Mouse (Mus musculus) forebrain, embryonic 12.5 days (tissue): ENCODE measurements around the gene Trim72. TPM values are rescaled to one million over a fixed set of nuclear protein-coding genes. Genes with fewer than 3 reads are reported as not detected.
"Not testable (repeated sequence)": the region's sequence is repeated elsewhere in the genome, so short reads cannot be mapped to it uniquely, and the experiment has no call there.

Source experiments
- ATAC-seq: fragments of 200-750 bp; cut with Nextera tagmentation; 2 replicates; pipeline ENCODE4 v1.8.0; 2017; ENCODE audit warnings: moderate TSS enrichment; ENCODE audit not compliant: low FRiP score
- H3K27ac ChIP-seq: fragments of 300-500 bp; sonication (generic); 2 replicates; pipeline ENCODE4 v1.5.1; 2016; ENCODE audit warnings: mild to moderate bottlenecking
- H3K27me3 ChIP-seq: fragments of 300-500 bp; sonication (generic); 2 replicates; pipeline ENCODE4 v1.6.1; 2016; ENCODE audit warnings: mild to moderate bottlenecking
- H3K36me3 ChIP-seq: fragments of 300-500 bp; sonication (generic); replicated peaks from 2 replicates; pipeline ENCODE4 v1.6.1; 2016; ENCODE audit warnings: mild to moderate bottlenecking
- H3K4me1 ChIP-seq: fragments of 300-500 bp; sonication (generic); 2 replicates; pipeline ENCODE4 v1.6.1; 2016
- H3K4me2 ChIP-seq: fragments of 300-500 bp; sonication (generic); 2 replicates; pipeline ENCODE4 v1.6.1; 2016; ENCODE audit warnings: mild to moderate bottlenecking, moderate library complexity
- H3K4me3 ChIP-seq: fragments of 300-500 bp; sonication (generic); replicated peaks from 2 replicates; pipeline ENCODE4 v1.5.1; 2016; ENCODE audit warnings: mild to moderate bottlenecking
- H3K9ac ChIP-seq: fragments of 300-500 bp; sonication (generic); 2 replicates; pipeline ENCODE4 v1.6.1; 2016; ENCODE audit warnings: mild to moderate bottlenecking
- H3K9me3 ChIP-seq: fragments of 300-500 bp; sonication (generic); 2 replicates; pipeline ENCODE4 v1.6.1; 2016
- WGBS: fragments of 180-500 bp; shearing (Covaris S2); methylation state at CpG from one replicate; pipeline ENCODE4 v1.1.7; 2016; 5-methylcytosine and 5-hydroxymethylcytosine counted together
- polyA plus RNA-seq: library from polyadenylated mRNA; unstranded; fragments of >200 nt; fragmentation: Nextera tagmentation; extraction: Ambion mirVana; gene quantifications from 2 replicates; pipeline ENCODE4 v1.2.1, GENCODE M21; 2016

Trim72 gene
- polyA plus RNA-seq, 1 experiment from 2014 or later = not detected

DNA sequence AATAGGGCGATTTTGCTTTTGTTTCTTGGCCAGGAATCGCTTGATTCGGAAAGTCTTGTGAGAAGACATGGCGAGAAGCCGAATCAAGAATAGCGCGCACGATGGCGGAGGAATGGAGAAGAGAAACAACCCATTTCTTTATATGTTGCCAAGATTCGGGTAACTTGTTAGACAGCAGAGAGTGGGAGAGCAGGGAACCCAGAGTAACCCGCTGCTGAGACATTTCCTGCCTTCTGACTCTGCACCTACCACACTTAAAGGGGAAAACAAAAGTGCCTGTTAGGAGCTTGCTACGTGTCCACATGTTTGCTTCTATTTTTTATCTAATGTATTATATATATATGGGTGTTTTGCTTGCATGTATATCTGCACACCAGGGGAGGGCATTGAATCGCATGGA, 9.4 kb downstream of the Trim72 start:
- H3K27ac ChIP-seq = no peak overlapping the region
- ATAC-seq = no peak
- no peaks in the 10 kb centered on the region for H3K36me3 ChIP-seq
- H3K4me2 ChIP-seq = no peak overlapping the region
- H3K9me3 ChIP-seq = no peaks in the 10 kb centered on the region
- no peak overlapping the region for H3K4me3 ChIP-seq
- H3K9ac ChIP-seq = no peak overlapping the region
- WGBS = 90% methylated on average over 13 of the region's 13 CpGs
- H3K4me1 ChIP-seq = no peaks in the 10 kb centered on the region
- peaks cover 11% of the 10 kb centered on the region; the same call in 1 of the 2 replicates for H3K27me3 ChIP-seq

GRCm38 (mm10) chr7:128016134-128016533, 12.4 kb downstream of the Trim72 start:
- ATAC-seq, H3K4me1 ChIP-seq, H3K27me3 ChIP-seq, H3K9me3 ChIP-seq, H3K9ac ChIP-seq, H3K36me3 ChIP-seq, H3K4me3 ChIP-seq, H3K27ac ChIP-seq, H3K4me2 ChIP-seq: not testable (repeated sequence)
- WGBS = 85% methylated on average over 5 of the region's 5 CpGs

GRCm38 (mm10) chr7:128016650-128017049, 12.9 kb downstream of the Trim72 start:
- WGBS = 93% methylated on average over 6 of the region's 6 CpGs
- Histone ChIP-seq H3K9me3 (no peaks in the 10 kb centered on the region), H3K4me1 (no peaks in the 10 kb centered on the region), H3K4me2 (no peak overlapping the region), H3K36me3 (no peaks in the 10 kb centered on the region), H3K9ac (no peak overlapping the region), H3K27ac (no peak overlapping the region), H3K4me3 (no peak overlapping the region), H3K27me3 (no peaks in the 10 kb centered on the region)
- no peak for ATAC-seq

DNA sequence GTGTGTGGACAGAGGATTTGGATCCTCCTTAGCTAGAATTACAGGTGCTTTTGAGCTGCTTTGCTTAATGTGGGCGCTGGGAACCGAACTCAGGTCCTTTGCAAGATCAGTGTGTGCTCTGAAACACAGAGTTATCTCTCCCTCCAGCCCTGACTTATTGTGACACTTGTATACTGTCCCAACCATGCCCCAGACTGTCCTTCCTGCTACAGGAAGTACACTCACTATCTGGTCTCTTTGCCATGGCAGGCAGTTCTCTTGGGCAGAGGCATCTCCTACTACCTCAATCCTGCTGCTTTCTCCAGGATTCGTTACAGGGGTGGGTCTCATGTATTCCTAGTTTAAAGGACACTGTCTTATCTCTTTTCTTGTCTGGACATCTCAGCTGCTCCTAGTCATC, 14.5 kb downstream of the Trim72 start:
- Histone ChIP-seq H3K9me3 (no peaks in the 10 kb centered on the region), H3K4me3 (no peak overlapping the region), H3K9ac (no peak overlapping the region), H3K27ac (no peak overlapping the region), H3K36me3 (no peaks in the 10 kb centered on the region), H3K27me3 (no peaks in the 10 kb centered on the region), H3K4me1 (no peaks in the 10 kb centered on the region), H3K4me2 (no peak overlapping the region)
- 80% methylated on average over 3 of the region's 3 CpGs for WGBS
- ATAC-seq = no peak

GRCm38 (mm10) chr7:128019187-128019586, 15.4 kb downstream of the Trim72 start:
- whole genome bisulfite sequencing = 93% methylated on average over 2 of the region's 2 CpGs
- Histone ChIP-seq H3K4me1 (no peaks in the 10 kb centered on the region), H3K4me3 (no peak overlapping the region), H3K36me3 (no peaks in the 10 kb centered on the region), H3K4me2 (no peak overlapping the region), H3K9ac (no peak overlapping the region), H3K27me3 (no peaks in the 10 kb centered on the region), H3K27ac (no peak overlapping the region), H3K9me3 (no peaks in the 10 kb centered on the region)
- ATAC-seq = no peak

- WGBS = 64% methylated on average over 8 of the region's 8 CpGs
- no peaks in the 10 kb centered on the region for H3K9me3 ChIP-seq
- ATAC-seq = no peak
- H3K4me3 ChIP-seq = no peak overlapping the region
- no peaks in the 10 kb centered on the region for H3K36me3 ChIP-seq
- H3K4me1 ChIP-seq = no peaks in the 10 kb centered on the region
- no peak overlapping the region for H3K4me2 ChIP-seq
- H3K9ac ChIP-seq = no peak overlapping the region
- H3K27ac ChIP-seq = no peak overlapping the region
- no peaks in the 10 kb centered on the region for H3K27me3 ChIP-seq
Measured at GRCm38 (mm10) chr7:128022974-128023373, 19.2 kb downstream of the Trim72 start.

DNA sequence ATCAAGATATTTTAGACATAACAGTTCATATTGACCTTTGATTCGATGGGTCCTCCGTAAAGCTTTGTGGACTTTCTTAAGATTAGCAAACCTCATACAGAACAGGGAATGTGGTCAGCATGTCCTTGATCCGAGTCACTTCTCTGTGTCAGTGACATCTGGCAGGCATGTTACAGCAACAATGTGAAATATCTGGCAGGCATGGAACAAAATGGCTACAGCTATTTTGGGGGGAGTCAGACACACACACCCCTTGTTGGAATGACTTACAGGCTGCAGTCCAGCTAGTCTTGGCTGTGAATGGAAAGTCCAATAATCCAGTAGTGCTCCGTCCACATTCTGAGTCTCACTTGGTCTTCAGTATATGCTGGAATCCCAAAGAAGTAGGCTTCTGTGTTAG, 19.8 kb downstream of the Trim72 start:
- Histone ChIP-seq H3K9ac (no peak overlapping the region), H3K27ac (no peak overlapping the region), H3K4me1 (no peaks in the 10 kb centered on the region), H3K36me3 (no peaks in the 10 kb centered on the region), H3K27me3 (no peaks in the 10 kb centered on the region), H3K4me2 (no peak overlapping the region), H3K9me3 (no peaks in the 10 kb centered on the region), H3K4me3 (no peak overlapping the region)
- 95% methylated on average over 4 of the region's 4 CpGs for WGBS
- no peak for ATAC-seq

DNA sequence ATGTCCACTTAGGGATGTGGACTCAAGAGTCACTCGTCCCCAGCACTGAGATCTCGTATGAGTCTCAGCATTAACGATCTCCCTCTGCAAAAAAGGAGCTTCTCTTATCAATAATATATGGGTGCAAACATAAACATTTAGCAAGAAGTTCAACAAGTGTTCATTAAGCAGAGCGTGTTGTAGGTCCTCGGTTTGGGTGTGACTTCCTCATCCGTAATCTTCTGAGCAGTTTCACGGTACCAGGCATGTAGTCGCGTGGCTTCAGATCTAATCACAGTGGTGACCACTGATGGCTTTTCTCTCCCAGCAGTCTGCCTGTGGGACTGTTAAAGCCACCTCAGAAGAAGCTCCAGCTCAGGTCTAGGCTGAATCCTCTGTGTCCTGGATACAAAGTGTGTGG, 20.6 kb downstream of the Trim72 start:
- Histone ChIP-seq H3K27me3 (no peaks in the 10 kb centered on the region), H3K9ac (no peak overlapping the region), H3K27ac (no peak overlapping the region), H3K36me3 (no peaks in the 10 kb centered on the region), H3K4me3 (no peak overlapping the region), H3K4me2 (no peak overlapping the region), H3K9me3 (no peaks in the 10 kb centered on the region), H3K4me1 (no peaks in the 10 kb centered on the region)
- ATAC-seq = no peak
- WGBS = 90% methylated on average over 9 of the region's 9 CpGs

DNA sequence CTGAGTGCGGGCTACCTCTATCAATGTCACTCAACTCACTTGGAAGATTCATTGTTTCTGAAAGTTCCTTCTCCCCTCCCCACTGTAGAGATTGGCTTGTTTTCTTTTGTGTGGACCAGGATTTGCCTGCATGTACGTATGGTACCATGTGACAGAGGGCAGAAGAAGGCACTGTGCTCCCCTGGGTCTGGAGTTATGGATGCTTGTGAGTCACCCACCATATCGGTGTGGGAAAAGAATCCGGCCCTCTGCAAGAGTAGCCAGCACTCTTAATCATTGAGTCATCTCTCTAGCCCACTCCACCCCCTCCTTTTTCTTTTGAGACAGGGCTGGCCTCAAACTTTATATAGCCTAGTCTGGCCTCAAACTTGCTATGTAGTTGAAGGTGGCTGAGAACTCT, 21.2 kb downstream of the Trim72 start:
- H3K27ac ChIP-seq = no peak overlapping the region
- no peak overlapping the region for H3K4me3 ChIP-seq
- H3K4me2 ChIP-seq = no peak overlapping the region
- ATAC-seq = no peak
- 85% methylated on average over 4 of the region's 4 CpGs for WGBS
- no peaks in the 10 kb centered on the region for H3K9me3 ChIP-seq
- no peaks in the 10 kb centered on the region for H3K36me3 ChIP-seq
- H3K27me3 ChIP-seq = no peaks in the 10 kb centered on the region
- H3K4me1 ChIP-seq = no peaks in the 10 kb centered on the region
- no peak overlapping the region for H3K9ac ChIP-seq

DNA sequence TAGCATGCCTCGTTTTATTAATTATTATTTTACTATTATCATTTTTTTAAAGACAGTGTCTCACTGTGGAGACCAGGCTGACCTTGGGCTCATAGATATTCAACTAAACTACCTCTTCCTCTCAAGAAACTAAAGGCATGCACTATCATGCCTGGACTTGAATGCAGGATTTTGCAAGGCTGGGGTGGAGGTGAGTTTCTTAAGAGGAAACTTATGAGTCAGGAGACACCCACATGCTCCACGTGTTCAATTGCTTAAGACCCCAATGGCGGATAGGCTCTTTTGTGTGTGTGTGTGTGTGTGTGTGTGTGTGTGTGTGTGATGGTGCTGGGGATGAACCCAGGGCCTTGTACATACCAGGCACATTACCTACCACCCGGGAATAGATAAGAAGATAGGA, 21.6 kb downstream of the Trim72 start:
- no peaks in the 10 kb centered on the region for H3K36me3 ChIP-seq
- no peak for ATAC-seq
- H3K4me2 ChIP-seq = no peak overlapping the region
- H3K27ac ChIP-seq = no peak overlapping the region
- H3K9ac ChIP-seq = no peak overlapping the region
- H3K9me3 ChIP-seq = no peaks in the 10 kb centered on the region
- 87% methylated on average over 4 of the region's 4 CpGs for WGBS
- no peak overlapping the region for H3K4me3 ChIP-seq
- no peaks in the 10 kb centered on the region for H3K4me1 ChIP-seq
- H3K27me3 ChIP-seq = no peaks in the 10 kb centered on the region

GRCm38 (mm10) chr7:128031403-128031976, 27.7 kb downstream of the Trim72 start:
- Histone ChIP-seq H3K4me2 (no peak overlapping the region), H3K36me3 (no peaks in the 10 kb centered on the region), H3K4me1 (no peaks in the 10 kb centered on the region), H3K9me3 (no peaks in the 10 kb centered on the region), H3K27ac (no peak overlapping the region), H3K4me3 (no peak overlapping the region), H3K27me3 (no peaks in the 10 kb centered on the region), H3K9ac (no peak overlapping the region)
- ATAC-seq = no peak
- WGBS = 35% methylated on average over 9 of the region's 9 CpGs

DNA sequence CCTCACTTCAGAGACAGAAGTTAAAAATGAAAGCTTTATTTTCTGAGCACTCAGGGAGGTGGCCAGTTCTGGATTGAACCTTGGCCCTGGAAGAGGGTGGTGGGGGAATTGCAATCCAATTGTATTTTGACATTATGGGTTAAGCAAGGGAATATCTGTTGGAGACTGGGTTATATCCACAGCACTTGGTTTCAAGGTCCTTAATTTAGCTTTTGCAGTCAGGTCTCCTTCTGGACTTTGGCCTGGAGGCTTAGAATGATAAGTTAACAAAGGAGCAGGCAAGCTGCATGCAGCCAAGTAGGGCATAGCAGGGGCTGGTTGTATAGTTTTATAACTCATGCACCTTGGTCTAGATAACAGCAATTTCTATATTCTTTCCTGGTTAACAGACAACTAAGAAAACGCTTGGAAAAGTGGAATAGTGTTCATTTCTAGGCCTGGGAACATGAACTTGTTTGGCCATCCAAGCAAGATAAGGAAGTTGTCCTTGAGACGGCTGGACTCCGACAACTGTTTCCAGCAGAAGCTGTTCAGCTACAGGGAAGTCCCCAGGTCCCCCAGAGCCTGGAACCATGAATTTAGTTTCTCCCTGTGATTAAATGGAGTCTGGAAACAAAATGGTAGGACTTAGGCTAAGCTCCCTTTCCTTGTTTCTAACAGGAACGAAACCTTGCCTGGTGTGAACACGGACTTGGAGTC, 28.7 kb downstream of the Trim72 start:
- no peak overlapping the region for H3K27ac ChIP-seq
- H3K9ac ChIP-seq = no peak overlapping the region
- no peaks in the 10 kb centered on the region for H3K36me3 ChIP-seq
- 94% methylated on average over 5 of the region's 5 CpGs for WGBS
- no peak for ATAC-seq
- H3K4me2 ChIP-seq = no peak overlapping the region
- H3K4me1 ChIP-seq = no peaks in the 10 kb centered on the region
- no peak overlapping the region for H3K4me3 ChIP-seq
- H3K27me3 ChIP-seq = no peaks in the 10 kb centered on the region
- no peaks in the 10 kb centered on the region for H3K9me3 ChIP-seq

- 98% methylated on average over 3 of the region's 3 CpGs for WGBS
- ATAC-seq = no peak
- no peak overlapping the region for H3K4me2 ChIP-seq
- no peak overlapping the region for H3K4me3 ChIP-seq
- no peaks in the 10 kb centered on the region for H3K27me3 ChIP-seq
- H3K27ac ChIP-seq = no peak overlapping the region
- no peaks in the 10 kb centered on the region for H3K4me1 ChIP-seq
- no peaks in the 10 kb centered on the region for H3K9me3 ChIP-seq
- no peak overlapping the region for H3K9ac ChIP-seq
- no peaks in the 10 kb centered on the region for H3K36me3 ChIP-seq
Measured at GRCm38 (mm10) chr7:128032989-128033293, 29.2 kb downstream of the Trim72 start.
